Mouse (Mus musculus) intestine, embryonic 14.5 days (tissue): ENCODE measurements around the gene Cryz. TPM values are rescaled to one million over a fixed set of nuclear protein-coding genes. Genes with fewer than 3 reads are reported as not detected.
"Not testable (repeated sequence)": the region's sequence is repeated elsewhere in the genome, so short reads cannot be mapped to it uniquely, and the experiment has no call there.

ENCODE experiments used
- ATAC-seq: fragments of 200-750 bp; cut with Nextera tagmentation; replicated peaks from 2 replicates; pipeline ENCODE4 v1.8.0; 2017; ENCODE audit warnings: low read depth, moderate number of reproducible peaks, moderate TSS enrichment, moderate library complexity; ENCODE audit not compliant: low FRiP score, low TSS enrichment
- DNase-seq: peaks from one replicate; pipeline ENCODE4 v3.0.0-alpha.2; 2018; ENCODE audit warnings: low spot score
- H3K27ac ChIP-seq: fragments of 300-500 bp; sonication (generic); 2 replicates; pipeline ENCODE4 v1.5.1; 2014; ENCODE audit warnings: low read depth, mild to moderate bottlenecking, control low read depth
- H3K27me3 ChIP-seq: fragments of 300-500 bp; sonication (generic); replicated peaks from 2 replicates; pipeline ENCODE4 v1.6.1; 2014; ENCODE audit warnings: low read length, control low read depth; ENCODE audit not compliant: control insufficient read depth, insufficient read depth
- H3K36me3 ChIP-seq: fragments of 300-500 bp; sonication (generic); 2 replicates; pipeline ENCODE4 v1.6.1; 2014; ENCODE audit warnings: low read length, control low read depth; ENCODE audit not compliant: control insufficient read depth, insufficient read depth
- H3K4me1 ChIP-seq: fragments of 300-500 bp; sonication (generic); replicated peaks from 2 replicates; pipeline ENCODE4 v1.6.1; 2014; ENCODE audit warnings: low read length, control low read depth, mixed read lengths; ENCODE audit not compliant: control insufficient read depth, insufficient read depth
- H3K4me2 ChIP-seq: fragments of 300-500 bp; sonication (generic); 2 replicates; pipeline ENCODE4 v1.6.1; 2014; ENCODE audit warnings: low read length
- H3K4me3 ChIP-seq: fragments of 300-500 bp; sonication (generic); 2 replicates; pipeline ENCODE4 v1.5.1; 2014; ENCODE audit warnings: low read depth, low read length, control low read depth, mixed read lengths
- H3K9ac ChIP-seq: fragments of 300-500 bp; sonication (generic); 2 replicates; pipeline ENCODE4 v1.6.1; 2014; ENCODE audit warnings: mild to moderate bottlenecking, low read length
- H3K9me3 ChIP-seq: fragments of 300-500 bp; sonication (generic); 2 replicates; pipeline ENCODE4 v1.6.1; 2016; ENCODE audit warnings: low read length, control low read depth; ENCODE audit not compliant: control insufficient read depth
- WGBS: fragments of 180-500 bp; shearing (Covaris S2); extraction: QIAGEN DNeasy Blood & Tissue Kit; methylation state at CpG from one replicate; pipeline ENCODE4 v1.1.7; 2014; 5-methylcytosine and 5-hydroxymethylcytosine counted together
- polyA plus RNA-seq: library from polyadenylated mRNA; unstranded; fragments of >200 nt; fragmentation: Nextera tagmentation; extraction: Ambion mirVana; gene quantifications from 2 replicates; pipeline ENCODE4 v1.2.1, GENCODE M21; 2014

Gene Cryz
- polyA plus RNA-seq, 1 experiment from 2014 or later, result 25.0 TPM

DNA sequence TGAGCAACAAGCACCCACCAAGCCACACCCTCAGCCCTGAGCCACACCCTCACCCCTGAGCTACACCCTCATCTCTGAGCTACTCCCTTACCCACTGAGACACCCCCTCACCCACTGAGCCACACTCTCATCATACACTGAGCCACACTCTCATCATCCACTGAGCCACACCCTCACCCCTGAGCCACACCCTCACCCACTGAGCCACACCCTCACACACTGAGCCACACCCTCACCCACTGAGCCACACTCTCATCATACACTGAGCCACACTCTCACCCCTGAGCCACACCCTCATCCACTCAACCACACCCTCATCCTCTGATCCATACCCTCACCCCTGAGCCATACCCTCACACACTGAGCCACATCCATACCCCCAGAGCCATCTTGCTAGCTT is 31.8 kb downstream of the Cryz start:
- no peak overlapping the region for H3K4me2 ChIP-seq
- no peak overlapping the region for H3K9ac ChIP-seq
- no peak overlapping the region for H3K4me3 ChIP-seq
- no peaks in the 10 kb centered on the region for H3K36me3 ChIP-seq
- no peaks in the 10 kb centered on the region for H3K4me1 ChIP-seq
- ATAC-seq (no peak; the same call in 1 of the 2 replicates), DNase-seq (no peak)
- H3K9me3 ChIP-seq, result no peaks in the 10 kb centered on the region
- H3K27ac ChIP-seq, result no peak overlapping the region
- no peaks in the 10 kb centered on the region for H3K27me3 ChIP-seq

DNA sequence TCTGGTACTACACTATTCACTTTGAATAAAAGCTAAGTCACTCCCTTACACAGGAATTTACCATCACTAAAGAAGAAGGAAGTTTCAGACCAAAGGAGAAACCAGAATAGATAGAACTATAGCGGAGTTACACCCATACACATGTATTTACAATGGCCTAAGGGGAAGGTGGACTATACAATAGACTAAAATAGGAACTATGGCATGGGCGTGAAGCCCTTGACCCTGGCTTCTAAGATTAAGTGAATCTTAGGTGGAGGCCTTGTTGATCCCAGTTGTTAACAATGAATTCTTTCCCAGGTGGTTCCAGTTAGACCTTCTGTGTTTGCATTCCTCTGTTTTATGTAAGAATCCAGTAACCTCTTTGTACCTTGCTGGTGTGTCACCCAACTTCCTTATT is 34.8 kb downstream of the Cryz start:
- not testable (repeated sequence) for H3K27ac ChIP-seq, ATAC-seq, H3K9me3 ChIP-seq, H3K4me1 ChIP-seq, H3K4me3 ChIP-seq, H3K27me3 ChIP-seq, H3K4me2 ChIP-seq, H3K9ac ChIP-seq, H3K36me3 ChIP-seq, DNase-seq
- WGBS, result 86% methylated on average over 2 of the region's 2 CpGs

DNA sequence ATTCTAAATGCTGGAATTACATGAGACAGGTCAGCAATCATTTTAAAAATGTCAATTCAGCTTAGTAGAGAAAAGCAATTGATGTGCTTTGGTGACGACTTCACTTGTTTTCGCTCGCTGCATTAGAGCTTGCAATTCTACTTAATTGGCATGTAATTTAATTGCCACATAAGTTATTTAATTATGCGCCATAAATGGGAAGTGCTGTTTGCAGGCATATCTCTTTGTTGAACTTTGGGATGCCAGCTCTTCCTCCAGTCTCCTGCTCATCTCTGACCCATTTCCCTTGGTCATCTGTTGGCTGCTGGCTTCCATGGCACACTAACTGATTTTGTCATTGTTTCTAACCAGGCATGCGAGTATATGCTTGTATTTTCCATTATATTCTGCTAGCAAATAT is 36.6 kb downstream of the Cryz start:
- H3K36me3 ChIP-seq, result no peaks in the 10 kb centered on the region
- ATAC-seq (no peak), DNase-seq (no peak)
- no peaks in the 10 kb centered on the region for H3K9me3 ChIP-seq
- no peak overlapping the region for H3K4me2 ChIP-seq
- H3K4me1 ChIP-seq, result no peaks in the 10 kb centered on the region
- no peak overlapping the region for H3K4me3 ChIP-seq
- no peak overlapping the region for H3K9ac ChIP-seq
- no peaks in the 10 kb centered on the region for H3K27me3 ChIP-seq
- no peak overlapping the region for H3K27ac ChIP-seq
- WGBS, result 84% methylated on average over 5 of the region's 5 CpGs

DNA sequence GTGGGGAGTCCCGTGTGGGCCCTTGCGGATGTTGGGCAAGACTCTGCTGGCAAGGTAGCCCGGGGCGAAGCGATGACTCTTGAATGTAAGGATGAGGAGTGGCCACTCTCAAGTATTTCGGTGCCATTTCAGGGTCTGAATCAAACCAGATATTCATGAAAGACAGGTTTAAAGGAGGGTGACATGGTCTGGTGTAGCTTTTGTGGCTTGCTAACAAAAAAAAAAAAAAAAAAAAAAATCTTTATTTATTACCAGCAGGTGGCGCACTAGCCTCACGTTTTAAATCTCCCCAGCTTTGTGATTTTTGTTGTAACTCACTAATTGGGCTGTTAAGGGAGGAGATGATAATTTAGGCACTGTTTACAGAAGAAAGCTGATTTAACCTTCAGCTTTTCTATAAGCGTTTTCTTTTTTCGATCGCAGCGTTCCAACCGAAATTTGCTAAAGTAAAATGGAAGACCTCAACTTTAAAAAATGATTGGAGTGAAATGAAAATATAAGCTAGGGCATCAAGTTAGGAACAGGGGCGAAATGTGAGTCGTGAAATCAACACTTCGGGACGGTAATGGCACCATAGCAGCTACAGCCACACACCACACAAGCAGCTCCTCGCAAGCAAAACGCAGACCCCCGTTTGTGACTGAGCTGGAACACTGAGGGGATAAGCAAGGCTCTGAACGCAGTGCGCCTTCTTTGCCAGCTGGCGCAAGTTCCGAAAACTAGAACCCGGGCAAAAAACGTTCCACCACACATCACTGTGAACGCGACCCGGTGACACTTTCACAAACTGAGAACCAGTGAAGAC is 50.3 kb downstream of the Cryz start:
- H3K27me3 ChIP-seq, result no peaks in the 10 kb centered on the region
- H3K36me3 ChIP-seq, result no peaks in the 10 kb centered on the region
- H3K27ac ChIP-seq, result no peak overlapping the region
- H3K9me3 ChIP-seq, result no peaks in the 10 kb centered on the region
- no peak overlapping the region for H3K9ac ChIP-seq
- peak overlapping the region; percentile 41 for H3K4me2 ChIP-seq
- WGBS, result 56% methylated on average over 29 of the region's 29 CpGs
- no peak for DNase-seq
- no peak for ATAC-seq
- no peaks in the 10 kb centered on the region for H3K4me1 ChIP-seq
- 0 out of 2 replicates have a peak overlapping the region, but pooled peaks have one; percentile 4 for H3K4me3 ChIP-seq

DNA sequence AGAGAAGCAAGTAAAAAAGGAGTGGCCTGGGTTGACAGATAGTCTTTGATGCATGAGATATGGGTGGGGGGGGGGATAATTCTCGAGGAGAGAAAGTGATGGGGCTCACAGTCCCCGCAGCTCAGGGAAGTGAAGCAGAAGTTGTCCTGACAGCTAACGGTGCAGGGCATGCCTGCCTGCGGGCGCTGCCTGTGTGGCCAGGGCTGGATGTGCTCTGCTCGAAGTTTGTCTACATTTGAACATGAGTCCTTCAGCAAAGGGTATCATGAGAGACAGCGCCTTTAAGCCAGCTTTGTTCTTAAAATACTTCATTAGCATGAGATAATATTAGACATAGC is 50.9 kb downstream of the Cryz start:
- no peaks in the 10 kb centered on the region for H3K9me3 ChIP-seq
- no peaks in the 10 kb centered on the region for H3K27me3 ChIP-seq
- no peaks in the 10 kb centered on the region for H3K36me3 ChIP-seq
- no peak for ATAC-seq
- WGBS, result 50% methylated on average over 7 of the region's 7 CpGs
- no peak overlapping the region for H3K27ac ChIP-seq
- DNase-seq, result no peak
- H3K4me1 ChIP-seq, result no peaks in the 10 kb centered on the region
- no peak overlapping the region for H3K9ac ChIP-seq
- H3K4me3 ChIP-seq, result 0 out of 2 replicates have a peak overlapping the region, but pooled peaks have one; percentile 4
- H3K4me2 ChIP-seq, result peak overlapping the region; percentile 41

DNA sequence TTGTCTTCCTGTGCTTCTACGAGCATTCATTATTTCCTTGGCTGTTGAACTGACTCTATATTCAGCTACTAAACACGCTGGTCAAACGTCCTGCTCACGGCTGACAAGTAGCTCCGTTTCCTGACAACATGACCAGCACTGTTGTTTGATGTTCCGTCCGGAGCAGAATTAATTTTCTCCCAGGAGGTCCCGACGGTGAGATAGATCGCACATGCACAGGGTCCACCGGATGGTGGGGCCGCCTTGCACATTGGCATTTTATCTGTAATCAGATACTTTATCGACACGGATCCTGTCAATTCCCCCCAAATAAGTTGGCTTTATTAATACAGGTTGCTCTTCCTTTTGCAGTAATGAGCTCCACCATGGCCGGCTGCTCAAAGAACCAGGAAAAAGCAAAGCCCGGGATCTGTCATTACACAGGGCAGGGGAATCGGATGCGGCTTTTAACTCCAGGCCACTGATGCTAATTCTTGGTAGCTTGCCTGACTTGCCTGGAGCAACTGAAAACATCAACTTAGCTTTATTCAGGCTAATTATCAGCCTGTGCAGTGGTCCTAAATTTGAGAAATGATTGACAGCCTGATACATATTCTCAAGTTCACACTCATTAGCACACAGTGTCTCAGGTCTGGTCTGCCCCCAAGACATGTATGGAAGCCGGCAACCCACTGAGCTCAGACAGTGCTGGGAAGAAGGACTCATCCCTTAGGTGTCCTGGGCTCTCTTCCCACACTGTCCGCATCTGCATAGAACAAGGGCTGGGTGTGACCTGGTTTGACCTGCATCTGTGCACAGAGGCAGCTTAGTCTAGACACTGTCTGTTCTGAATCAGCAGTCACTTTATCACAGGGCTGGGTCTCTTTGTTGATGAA is 53.1 kb downstream of the Cryz start:
- H3K4me2 ChIP-seq, result no peak overlapping the region
- H3K27ac ChIP-seq, result no peak overlapping the region
- DNase-seq (no peak), ATAC-seq (0 out of 2 replicates have a peak, but pooled peaks have one; percentile 45)
- H3K27me3 ChIP-seq, result no peaks in the 10 kb centered on the region
- H3K36me3 ChIP-seq, result no peaks in the 10 kb centered on the region
- WGBS, result 76% methylated on average over 20 of the region's 20 CpGs
- H3K9ac ChIP-seq, result no peak overlapping the region
- no peaks in the 10 kb centered on the region for H3K4me1 ChIP-seq
- H3K4me3 ChIP-seq, result no peak overlapping the region
- no peaks in the 10 kb centered on the region for H3K9me3 ChIP-seq

DNA sequence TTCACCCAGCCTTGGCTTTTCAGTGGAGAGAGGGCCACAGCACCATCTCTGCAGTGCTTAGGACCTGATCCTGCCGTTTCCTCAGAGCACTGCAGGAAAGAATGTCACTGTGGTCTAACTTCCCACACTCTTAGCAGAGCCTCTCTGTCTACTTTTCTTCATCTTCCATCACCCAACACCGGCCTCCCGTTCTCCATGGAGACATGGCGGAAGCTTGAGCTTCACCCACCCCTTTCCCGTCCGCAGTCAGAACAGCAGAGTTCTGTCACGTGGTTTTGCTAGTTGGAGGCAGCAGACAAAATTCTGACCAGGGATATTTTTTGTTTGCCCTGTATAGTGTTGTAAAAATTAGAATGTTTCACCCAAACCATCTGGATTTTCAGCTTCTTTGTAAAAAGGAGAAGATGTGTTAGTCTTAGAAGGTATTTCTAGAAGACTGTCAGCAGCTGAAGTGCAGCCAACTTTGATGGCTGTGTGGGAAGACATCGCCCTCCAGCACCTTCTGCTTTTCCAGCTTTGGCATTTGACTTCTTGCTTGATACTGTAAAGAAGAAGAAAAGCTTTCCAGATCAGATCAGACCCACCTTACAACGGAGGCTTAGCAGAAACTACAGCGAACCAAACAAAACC is 54.8 kb downstream of the Cryz start:
- Histone ChIP-seq H3K4me1 (no peaks in the 10 kb centered on the region), H3K27me3 (no peaks in the 10 kb centered on the region), H3K4me3 (no peak overlapping the region), H3K27ac (no peak overlapping the region), H3K9ac (no peak overlapping the region), H3K36me3 (no peaks in the 10 kb centered on the region), H3K4me2 (no peak overlapping the region), H3K9me3 (no peaks in the 10 kb centered on the region)
- WGBS, result 73% methylated on average over 10 of the region's 10 CpGs
- no peak for DNase-seq
- no peak for ATAC-seq

DNA sequence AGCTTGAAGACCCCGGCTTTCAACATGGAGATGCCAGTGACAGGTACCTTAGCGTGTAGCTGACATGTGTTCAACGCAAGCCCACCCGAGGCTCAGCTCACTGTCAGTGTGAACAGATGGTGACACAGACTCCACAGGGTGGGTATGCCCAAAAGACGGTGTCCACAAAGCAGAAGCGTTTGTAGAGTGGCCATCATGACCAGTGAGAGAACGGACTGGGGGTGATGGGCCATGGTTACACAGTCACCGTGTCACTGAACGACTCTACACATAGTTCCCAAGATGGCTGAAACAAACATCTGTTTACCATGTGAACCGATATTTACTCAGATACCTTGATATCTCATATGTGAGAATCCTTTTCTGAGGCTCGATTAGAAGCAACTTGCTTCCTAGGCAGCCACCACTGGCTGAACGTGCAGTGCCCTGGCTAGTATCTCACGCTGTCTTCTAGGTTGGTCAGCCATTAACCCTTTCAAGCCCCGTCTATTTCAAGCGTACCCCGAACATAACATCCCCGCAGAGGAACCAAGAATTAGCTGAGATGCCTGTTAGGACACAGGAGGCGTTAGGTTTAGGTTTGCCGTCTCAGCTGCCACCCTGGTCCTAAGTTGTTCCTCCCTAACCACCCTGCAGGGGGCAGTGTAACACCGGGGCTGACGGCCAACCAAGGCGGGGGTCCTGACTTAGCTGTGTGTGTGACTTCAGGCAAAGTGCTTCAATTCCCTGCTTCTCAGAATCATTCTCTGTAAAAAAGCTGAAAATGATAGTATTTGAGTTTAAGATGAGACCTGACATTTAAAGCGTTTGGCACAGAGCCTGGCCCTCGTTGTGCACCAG is 56.3 kb downstream of the Cryz start:
- no peaks in the 10 kb centered on the region for H3K27me3 ChIP-seq
- H3K4me2 ChIP-seq, result 0 out of 2 replicates have a peak overlapping the region, but pooled peaks have one; percentile 8
- no peaks in the 10 kb centered on the region for H3K9me3 ChIP-seq
- no peak overlapping the region for H3K9ac ChIP-seq
- peak; percentile 82 for DNase-seq
- H3K36me3 ChIP-seq, result no peaks in the 10 kb centered on the region
- H3K4me1 ChIP-seq, result no peaks in the 10 kb centered on the region
- 0 out of 2 replicates have a peak, but pooled peaks have one; percentile 50 for ATAC-seq
- no peak overlapping the region for H3K27ac ChIP-seq
- 44% methylated on average over 24 of the region's 24 CpGs for WGBS
- no peak overlapping the region for H3K4me3 ChIP-seq
